Comparison of ENCODE assay signal across 8 mouse cellular contexts in the genomic region with DNA sequence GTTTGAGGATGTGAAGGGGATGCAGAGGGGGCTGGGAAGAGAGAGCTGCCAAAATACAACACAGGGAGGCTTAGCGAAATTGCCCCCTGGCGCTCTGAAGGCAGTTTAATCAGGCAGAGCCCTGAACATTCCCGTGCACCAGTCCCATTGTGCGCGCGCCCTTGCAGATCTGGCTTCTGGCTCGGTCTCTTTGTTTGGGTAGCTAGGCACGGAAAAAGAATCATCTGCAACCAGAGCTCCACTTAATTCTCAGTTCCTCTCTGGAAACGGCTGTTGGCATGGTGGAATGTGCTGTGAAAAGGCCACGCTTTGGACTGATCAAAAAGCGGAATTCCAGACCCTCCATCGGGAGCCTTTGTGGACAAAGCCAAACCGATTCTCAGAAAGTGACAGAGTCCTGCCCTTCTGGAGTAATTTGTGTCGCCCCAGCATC. TPM values are rescaled to one million over a fixed set of nuclear protein-coding genes. Genes with fewer than 3 reads are reported as not detected.
DNase-seq lines count a peak whose midpoint lies in the region; ATAC-seq and TF ChIP-seq lines count a peak whose summit lies in the region.

No protein-coding gene starts in this region.

- no peaks in the 10 kb centered on the region for H3K27me3 ChIP-seq in heart, embryonic 14.5 days (ENCODE audit: control insufficient read depth, insufficient read depth, low read length)
- H3K27me3 ChIP-seq in midbrain, embryonic 15.5 days (replicated peaks), result no peaks in the 10 kb centered on the region; the same call in 1 of the 2 replicates
- H3K27me3 ChIP-seq in thymus, adult 2 months (ENCODE audit: control insufficient read depth, insufficient read depth, low read length), result no peaks in the 10 kb centered on the region

- H3K27ac ChIP-seq in heart, embryonic 14.5 days (replicated peaks in 1 of 2; ENCODE audit: control insufficient read depth in 1 of 2, insufficient read depth in 1 of 2, low read depth in 2 of 2, low read length in 2 of 2), result peak overlapping the region; percentile 0 to 37; a peak in 2 of 4 replicates
- H3K27ac ChIP-seq in gastrocnemius, adult 2 months, result no peak overlapping the region; the same call in 1 of the 2 replicates
- peak overlapping the region; percentile 95 for H3K27ac ChIP-seq in midbrain, embryonic 15.5 days
- H3K27ac ChIP-seq in thymus, adult 2 months (ENCODE audit: control insufficient read depth, insufficient read depth, low read length), result no peak overlapping the region

- WGBS in heart, embryonic 14.5 days, result 1% methylated on average over 14 of the region's 14 CpGs
- WGBS in midbrain, embryonic 15.5 days, result 1% methylated on average over 14 of the region's 14 CpGs
- WGBS in thymus, adult 2 months, result 38% methylated on average over 14 of the region's 14 CpGs

- H3K9me3 ChIP-seq in heart, embryonic 14.5 days (ENCODE audit: control insufficient read depth, low read length), result no peaks in the 10 kb centered on the region
- no peaks in the 10 kb centered on the region for H3K9me3 ChIP-seq in midbrain, embryonic 15.5 days

- H3K36me3 ChIP-seq in heart, embryonic 14.5 days (ENCODE audit: control insufficient read depth, insufficient read depth, low read length), result no peaks in the 10 kb centered on the region
- H3K36me3 ChIP-seq in midbrain, embryonic 15.5 days (replicated peaks), result no peaks in the 10 kb centered on the region
- H3K36me3 ChIP-seq in thymus, adult 2 months (ENCODE audit: control insufficient read depth, insufficient read depth, low read length), result no peaks in the 10 kb centered on the region

- intact Hi-C loops in gastrocnemius, adult 2 months (cut with DNase I), result no loop called here

- peak overlapping the region; percentile 71 for H3K9ac ChIP-seq in heart, embryonic 14.5 days (ENCODE audit: low read length)
- peak overlapping the region; percentile 58 for H3K9ac ChIP-seq in midbrain, embryonic 15.5 days

- no peak for ATAC-seq in heart, embryonic 14.5 days (ENCODE audit: insufficient number of reproducible peaks, insufficient read depth, low FRiP score, low read depth)
- ATAC-seq in midbrain, embryonic 15.5 days (replicated peaks), result peak; percentile 94

- H3K4me3 ChIP-seq in heart, embryonic 14.5 days (ENCODE audit: control insufficient read depth in 1 of 2, insufficient read depth in 1 of 2, low read depth in 1 of 2, low read length in 2 of 2), result peak overlapping the region; percentile 44 to 46
- H3K4me3 ChIP-seq in gastrocnemius, adult 2 months, result peak overlapping the region; percentile 56
- peak overlapping the region; percentile 39 for H3K4me3 ChIP-seq in midbrain, embryonic 15.5 days
- no peak overlapping the region for H3K4me3 ChIP-seq in thymus, adult 2 months (ENCODE audit: control insufficient read depth, insufficient read depth, low read length)

- TF ChIP-seq POLR2A in thymus, adult 2 months (IDR thresholded peaks at IDR 0.05; ENCODE audit: control insufficient read depth, extremely low read depth, insufficient read depth, low read length, poor library complexity), result no peak

- TF ChIP-seq CTCF in gastrocnemius, adult 2 months (IDR thresholded peaks at IDR 0.05), result no peak
- TF ChIP-seq CTCF in thymus, adult 2 months (IDR thresholded peaks at IDR 0.05; ENCODE audit: borderline replicate concordance, control insufficient read depth, extremely low read depth, insufficient read depth, low read length, poor library complexity), result no peak

- no peaks in the 10 kb centered on the region; a peak in 1 of 4 replicates for H3K4me1 ChIP-seq in heart, embryonic 14.5 days (ENCODE audit: control insufficient read depth in 2 of 2, insufficient read depth in 2 of 2, low read length in 2 of 2)
- H3K4me1 ChIP-seq in midbrain, embryonic 15.5 days, result peaks cover 24% of the 10 kb centered on the region
- H3K4me1 ChIP-seq in thymus, adult 2 months (replicated peaks; ENCODE audit: control insufficient read depth, insufficient read depth, low read length), result peaks cover 7% of the 10 kb centered on the region

- no peak for DNase-seq in heart, adult 9 months (ENCODE audit: low spot score in 2 of 2)
- peak; percentile 80 for DNase-seq in brain, embryonic 18.5 days (ENCODE audit: low read depth, low spot score)
- DNase-seq in gastrocnemius, adult 2 months, result peak; percentile 48
- peak; percentile 22 to 31 for DNase-seq in layer of hippocampus, postnatal 25 days (ENCODE audit: extremely low spot score in 1 of 2, low spot score in 1 of 2)
- no peak for DNase-seq in thymus, adult 2 months
- no peak for DNase-seq in ovary, postnatal 10 days (ENCODE audit: low spot score)

- H3K4me2 ChIP-seq in heart, embryonic 14.5 days (ENCODE audit: low read length), result peak overlapping the region; percentile 78
- peak overlapping the region; percentile 55 for H3K4me2 ChIP-seq in midbrain, embryonic 15.5 days

RNA-seq across cellular contexts. Expression of gene Rad23b, which starts 55.6 kb away (rescaled TPM):
- 58.0 and 60.2 TPM in 2 replicates for polyA plus RNA-seq in heart, embryonic 14.5 days (2014; fragmentation: Nextera tagmentation; extraction: Ambion mirVana)
- total RNA-seq in gastrocnemius, adult 2 months (2021), result 100 to 1,000 TPM; 112 to 134 TPM
- 100 to 1,000 TPM; 169 to 176 TPM for total RNA-seq in layer of hippocampus, postnatal 25 days (2021)
- 90.9 and 92.2 TPM in 2 replicates for polyA plus RNA-seq in midbrain, embryonic 15.5 days (2015; fragmentation: Nextera tagmentation; extraction: Ambion mirVana)
- polyA plus RNA-seq in thymus, adult 2 months (2012; rRNA removed), result 274 and 366 TPM in 2 replicates

Comparison
In these comparisons a context has a peak if more than half of its experiments do, and no peak if none do; other contexts are left out.
1. H3K27ac ChIP-seq: peak in heart, embryonic 14.5 days (2 of 2) and midbrain, embryonic 15.5 days (single experiment); none in gastrocnemius, adult 2 months (single experiment) and thymus, adult 2 months (single experiment).
2. DNase-seq: peak in brain, embryonic 18.5 days (single experiment), gastrocnemius, adult 2 months (single experiment) and layer of hippocampus, postnatal 25 days (2 of 2); none in heart, adult 9 months (0 of 2), thymus, adult 2 months (single experiment) and ovary, postnatal 10 days (single experiment).